Mouse (Mus musculus): ENCODE data around the gene Trmt5. TPM values are rescaled to one million over a fixed set of nuclear protein-coding genes. Genes with fewer than 3 reads are reported as not detected.

Gene Trmt5
- polyA plus RNA-seq, 1 experiment from 2014 or later = 14.8 TPM

DNA sequence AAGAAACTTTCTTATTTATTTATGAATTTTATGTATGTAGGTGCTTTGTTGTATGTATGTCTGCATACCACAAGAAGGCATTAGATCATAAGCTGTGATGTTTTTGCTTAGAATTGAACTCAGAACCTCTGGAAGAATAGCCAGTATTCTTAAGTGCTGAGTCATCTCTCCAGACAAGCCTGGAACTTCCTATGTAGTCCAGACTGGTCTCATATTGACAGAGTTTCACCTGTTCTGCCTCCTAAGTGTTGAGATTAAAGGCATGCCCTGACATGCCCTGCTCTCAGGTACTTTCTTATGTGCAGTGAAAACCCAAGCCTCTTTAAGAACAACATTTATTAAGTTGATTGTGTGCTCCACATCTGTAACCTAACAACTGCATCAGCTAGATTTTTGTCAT lies 8.4 kb upstream of the Trmt5 start:
- Histone ChIP-seq H3K36me3 (ENCODE audit: control insufficient read depth, insufficient read depth, low read length) (peaks cover 6% of the 10 kb centered on the region; the same call in 1 of the 2 replicates), H3K4me2 (ENCODE audit: low read length) (no peak overlapping the region), H3K4me1 (ENCODE audit: control insufficient read depth, insufficient read depth, low read length) (no peaks in the 10 kb centered on the region), H3K9me3 (replicated peaks; ENCODE audit: control insufficient read depth, low read length) (no peaks in the 10 kb centered on the region), H3K27ac (ENCODE audit: low read depth, low read length) (no peak overlapping the region), H3K9ac (ENCODE audit: low read length) (no peak overlapping the region), H3K27me3 (replicated peaks; ENCODE audit: control insufficient read depth, insufficient read depth, low read length) (no peaks in the 10 kb centered on the region), H3K4me3 (ENCODE audit: low read depth, low read length) (no peak overlapping the region)
- ATAC-seq (no peak), DNase-seq (ENCODE audit: low spot score) (no peak)

DNA sequence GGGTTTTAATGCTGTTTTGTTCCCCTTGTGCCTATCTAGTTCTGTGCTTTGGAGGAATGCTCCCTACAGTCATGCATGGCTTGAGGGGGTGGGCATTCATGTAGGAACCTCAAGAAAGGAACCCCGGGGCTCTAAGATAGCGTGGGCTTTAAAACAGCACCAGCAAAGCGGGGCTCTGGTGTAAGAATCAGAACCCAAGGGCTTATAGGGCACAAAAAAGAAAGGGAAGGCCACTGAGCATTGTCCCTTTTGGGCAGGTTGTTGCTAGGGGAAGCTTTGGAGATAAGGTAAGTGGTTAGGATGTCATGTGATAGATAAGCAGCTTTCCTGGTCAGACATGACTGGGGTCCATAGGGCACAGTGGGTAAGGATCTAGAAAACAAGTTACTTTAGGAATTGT lies 2.1 kb upstream of the Trmt5 start:
- Histone ChIP-seq H3K36me3 (ENCODE audit: control insufficient read depth, insufficient read depth, low read length) (peaks cover 4% of the 10 kb centered on the region; the same call in 1 of the 2 replicates), H3K4me2 (ENCODE audit: low read length) (no peak overlapping the region), H3K27me3 (replicated peaks; ENCODE audit: control insufficient read depth, insufficient read depth, low read length) (no peaks in the 10 kb centered on the region), H3K4me1 (ENCODE audit: control insufficient read depth, insufficient read depth, low read length) (peaks cover 13% of the 10 kb centered on the region), H3K9ac (ENCODE audit: low read length) (no peak overlapping the region), H3K4me3 (ENCODE audit: low read depth, low read length) (no peak overlapping the region), H3K9me3 (replicated peaks; ENCODE audit: control insufficient read depth, low read length) (no peaks in the 10 kb centered on the region), H3K27ac (ENCODE audit: low read depth, low read length) (no peak overlapping the region)
- ATAC-seq (no peak), DNase-seq (ENCODE audit: low spot score) (no peak)
- WGBS = 82% methylated on average over 3 of the region's 3 CpGs

DNA sequence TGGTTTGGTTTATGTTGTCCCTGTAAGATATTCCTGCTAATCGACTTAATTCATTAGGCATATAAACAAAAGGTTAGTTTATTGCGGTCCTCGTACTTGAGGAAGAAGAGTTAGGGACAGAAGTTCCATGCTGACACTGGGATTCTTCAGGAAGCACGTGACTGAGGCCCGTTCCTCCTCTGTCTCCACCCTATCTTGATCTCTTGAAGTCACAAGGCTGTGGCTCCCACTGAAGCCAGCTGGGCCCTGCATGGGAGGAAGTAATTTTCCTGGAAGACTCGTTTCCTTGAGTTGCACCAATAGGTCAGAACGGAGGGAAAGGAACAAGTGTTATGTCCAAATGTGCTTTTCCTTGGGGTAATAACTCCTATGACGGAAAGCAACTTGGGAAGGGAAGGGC lies 1.1 kb upstream of the Trmt5 start:
- 76% methylated on average over 8 of the region's 8 CpGs for WGBS

DNA sequence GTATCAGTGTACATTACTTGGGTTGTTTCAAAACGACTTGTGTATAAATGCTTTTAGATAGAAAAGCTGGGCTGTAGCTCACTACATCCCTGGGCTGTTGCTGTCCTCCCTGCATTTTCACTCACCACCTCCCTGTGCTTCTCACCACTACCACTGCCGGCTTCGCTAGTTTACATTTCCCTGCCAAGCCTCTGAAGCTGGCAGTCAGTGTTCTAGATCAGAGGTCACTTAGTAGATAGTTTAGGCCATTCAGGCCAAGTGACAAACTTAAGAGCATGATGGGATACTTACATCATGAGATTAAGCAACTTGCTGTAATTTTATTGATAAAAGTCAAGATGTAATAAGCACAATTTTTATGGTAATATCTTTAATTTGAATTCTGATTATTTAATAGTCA lies 11.6 kb downstream of the Trmt5 start:
- Histone ChIP-seq H3K4me3 (ENCODE audit: low read depth, low read length) (no peak overlapping the region), H3K9ac (ENCODE audit: low read length) (no peak overlapping the region), H3K36me3 (ENCODE audit: control insufficient read depth, insufficient read depth, low read length) (peaks cover 19% of the 10 kb centered on the region), H3K4me1 (ENCODE audit: control insufficient read depth, insufficient read depth, low read length) (no peaks in the 10 kb centered on the region), H3K27me3 (replicated peaks; ENCODE audit: control insufficient read depth, insufficient read depth, low read length) (no peaks in the 10 kb centered on the region), H3K4me2 (ENCODE audit: low read length) (no peak overlapping the region), H3K9me3 (replicated peaks; ENCODE audit: control insufficient read depth, low read length) (no peaks in the 10 kb centered on the region), H3K27ac (ENCODE audit: low read depth, low read length) (no peak overlapping the region)
- DNase-seq (ENCODE audit: low spot score) (no peak), ATAC-seq (no peak)
- WGBS = 92% methylated on average over 3 of the region's 3 CpGs

More for the DNA sequence above, 1.1 kb upstream of the Trmt5 start:
- DNase-seq (ENCODE audit: low spot score) (no peak), ATAC-seq (no peak)
- peak overlapping the region; percentile 73 for H3K4me3 ChIP-seq (ENCODE audit: low read depth, low read length)
- no peaks in the 10 kb centered on the region for H3K27me3 ChIP-seq (replicated peaks; ENCODE audit: control insufficient read depth, insufficient read depth, low read length)
- peak overlapping the region; percentile 90; the same call in 1 of the 2 replicates for H3K9ac ChIP-seq (ENCODE audit: low read length)
- H3K4me2 ChIP-seq (ENCODE audit: low read length) = peak overlapping the region; percentile 80
- H3K27ac ChIP-seq (ENCODE audit: low read depth, low read length) = no peak overlapping the region
- no peaks in the 10 kb centered on the region for H3K9me3 ChIP-seq (replicated peaks; ENCODE audit: control insufficient read depth, low read length)
- peaks cover 4% of the 10 kb centered on the region; the same call in 1 of the 2 replicates for H3K36me3 ChIP-seq (ENCODE audit: control insufficient read depth, insufficient read depth, low read length)
- peaks cover 13% of the 10 kb centered on the region for H3K4me1 ChIP-seq (ENCODE audit: control insufficient read depth, insufficient read depth, low read length)

DNA sequence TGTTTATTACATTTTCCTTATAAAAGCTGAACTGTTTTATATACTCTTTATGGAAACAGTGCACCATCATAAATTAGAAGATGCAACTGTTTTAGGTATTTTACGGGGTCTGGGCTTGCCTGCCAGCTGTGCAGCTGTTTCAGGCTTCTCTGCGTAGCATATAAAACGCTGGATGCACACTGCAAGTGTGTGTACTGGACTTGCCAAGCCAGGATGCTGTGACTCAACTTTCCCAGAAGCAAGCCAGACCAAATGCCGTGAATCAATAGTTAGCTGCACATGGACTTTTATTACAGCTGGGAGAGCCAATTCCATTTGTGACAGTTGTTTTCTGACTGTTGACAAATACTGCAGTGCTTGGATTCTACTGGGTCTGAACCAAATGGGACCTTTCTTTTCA lies 16.6 kb downstream of the Trmt5 start:
- 0 out of 2 replicates have a peak, but pooled peaks cover 3% of the 10 kb centered on the region for H3K36me3 ChIP-seq (ENCODE audit: control insufficient read depth, insufficient read depth, low read length)
- no peaks in the 10 kb centered on the region for H3K27me3 ChIP-seq (replicated peaks; ENCODE audit: control insufficient read depth, insufficient read depth, low read length)
- no peak overlapping the region for H3K9ac ChIP-seq (ENCODE audit: low read length)
- DNase-seq (ENCODE audit: low spot score) = no peak
- ATAC-seq = no peak
- no peak overlapping the region for H3K27ac ChIP-seq (ENCODE audit: low read depth, low read length)
- no peak overlapping the region for H3K4me3 ChIP-seq (ENCODE audit: low read depth, low read length)
- no peak overlapping the region for H3K4me2 ChIP-seq (ENCODE audit: low read length)
- no peaks in the 10 kb centered on the region for H3K9me3 ChIP-seq (replicated peaks; ENCODE audit: control insufficient read depth, low read length)
- 88% methylated on average over 4 of the region's 4 CpGs for WGBS
- no peaks in the 10 kb centered on the region for H3K4me1 ChIP-seq (ENCODE audit: control insufficient read depth, insufficient read depth, low read length)

DNA sequence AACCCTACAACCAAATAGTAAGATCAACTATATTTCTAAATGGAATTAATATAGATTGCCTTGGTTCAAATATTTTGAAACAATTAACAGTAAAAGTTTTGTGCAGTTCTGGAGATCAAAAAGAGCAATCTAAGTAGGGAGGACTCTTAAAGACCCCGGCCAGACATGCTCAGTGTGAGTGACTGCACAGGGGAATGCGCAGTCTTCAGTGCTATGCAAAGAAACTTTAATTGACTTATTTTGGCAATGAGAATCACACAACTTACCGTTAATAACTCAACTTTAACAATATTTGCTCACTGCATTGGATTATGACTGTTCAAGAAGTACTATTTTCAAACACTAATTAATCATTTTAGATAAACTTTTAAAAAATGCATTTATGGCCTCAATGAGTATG lies 17.0 kb downstream of the Trmt5 start:
- Histone ChIP-seq H3K4me1 (ENCODE audit: control insufficient read depth, insufficient read depth, low read length) (no peaks in the 10 kb centered on the region), H3K36me3 (ENCODE audit: control insufficient read depth, insufficient read depth, low read length) (0 out of 2 replicates have a peak, but pooled peaks cover 3% of the 10 kb centered on the region), H3K9me3 (replicated peaks; ENCODE audit: control insufficient read depth, low read length) (no peaks in the 10 kb centered on the region), H3K4me3 (ENCODE audit: low read depth, low read length) (no peak overlapping the region), H3K27ac (ENCODE audit: low read depth, low read length) (no peak overlapping the region), H3K27me3 (replicated peaks; ENCODE audit: control insufficient read depth, insufficient read depth, low read length) (no peaks in the 10 kb centered on the region), H3K4me2 (ENCODE audit: low read length) (no peak overlapping the region), H3K9ac (ENCODE audit: low read length) (no peak overlapping the region)
- no peak for DNase-seq (ENCODE audit: low spot score)
- WGBS = 90% methylated on average over 3 of the region's 3 CpGs
- no peak for ATAC-seq

DNA sequence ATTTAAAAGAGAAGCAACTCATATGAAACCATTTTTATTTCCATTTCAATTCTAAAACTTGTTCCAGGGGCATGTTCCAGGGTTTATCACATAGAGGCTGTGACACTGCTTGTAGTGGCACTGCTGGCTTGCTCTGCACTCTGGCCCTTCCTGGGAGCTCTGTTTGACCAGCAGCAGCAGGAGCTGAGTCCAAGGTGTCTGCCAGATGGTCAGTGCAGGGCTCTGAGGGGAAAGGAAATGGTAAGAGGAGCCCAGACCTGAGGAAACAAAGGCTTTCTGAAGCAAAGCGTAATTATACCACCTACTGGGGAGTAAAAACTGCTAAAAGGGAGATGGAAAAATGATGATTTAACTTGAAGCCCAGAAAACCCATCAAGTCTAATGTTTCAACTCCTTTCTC lies 18.0 kb downstream of the Trmt5 start:
- no peak for ATAC-seq
- no peak overlapping the region for H3K4me2 ChIP-seq (ENCODE audit: low read length)
- H3K9me3 ChIP-seq (replicated peaks; ENCODE audit: control insufficient read depth, low read length) = no peaks in the 10 kb centered on the region
- no peak overlapping the region for H3K4me3 ChIP-seq (ENCODE audit: low read depth, low read length)
- no peak overlapping the region for H3K27ac ChIP-seq (ENCODE audit: low read depth, low read length)
- H3K27me3 ChIP-seq (replicated peaks; ENCODE audit: control insufficient read depth, insufficient read depth, low read length) = no peaks in the 10 kb centered on the region
- no peak for DNase-seq (ENCODE audit: low spot score)
- no peaks in the 10 kb centered on the region for H3K4me1 ChIP-seq (ENCODE audit: control insufficient read depth, insufficient read depth, low read length)
- H3K9ac ChIP-seq (ENCODE audit: low read length) = no peak overlapping the region
- 85% methylated on average over 1 of the region's 1 CpGs for WGBS
- H3K36me3 ChIP-seq (ENCODE audit: control insufficient read depth, insufficient read depth, low read length) = no peaks in the 10 kb centered on the region

DNA sequence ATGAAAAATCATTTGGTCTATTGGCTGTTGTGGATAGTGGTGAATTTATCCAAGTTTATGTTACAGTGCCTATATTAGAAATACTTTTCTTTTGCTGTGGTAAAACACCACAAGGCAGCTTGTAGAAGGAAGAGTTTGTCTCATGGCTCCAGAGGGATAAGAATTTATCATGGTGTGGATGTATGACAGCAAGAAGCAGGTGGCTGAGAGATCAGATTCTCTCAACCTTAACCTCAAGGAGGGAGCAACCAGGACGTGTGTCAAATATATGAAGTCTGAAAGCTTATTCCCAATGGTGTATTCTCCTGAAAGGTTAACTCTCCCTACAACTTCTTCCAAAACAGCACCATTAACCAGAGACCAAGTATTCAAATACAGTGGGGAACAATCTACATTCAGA lies 19.9 kb downstream of the Trmt5 start:
- Histone ChIP-seq H3K4me1 (ENCODE audit: control insufficient read depth, insufficient read depth, low read length) (no peaks in the 10 kb centered on the region), H3K36me3 (ENCODE audit: control insufficient read depth, insufficient read depth, low read length) (no peaks in the 10 kb centered on the region), H3K27me3 (replicated peaks; ENCODE audit: control insufficient read depth, insufficient read depth, low read length) (no peaks in the 10 kb centered on the region), H3K4me3 (ENCODE audit: low read depth, low read length) (no peak overlapping the region), H3K27ac (ENCODE audit: low read depth, low read length) (no peak overlapping the region), H3K9ac (ENCODE audit: low read length) (no peak overlapping the region), H3K4me2 (ENCODE audit: low read length) (no peak overlapping the region), H3K9me3 (replicated peaks; ENCODE audit: control insufficient read depth, low read length) (no peaks in the 10 kb centered on the region; the same call in 1 of the 2 replicates)
- no peak for DNase-seq (ENCODE audit: low spot score)
- 80% methylated on average over 1 of the region's 1 CpGs for WGBS
- ATAC-seq = no peak

DNA sequence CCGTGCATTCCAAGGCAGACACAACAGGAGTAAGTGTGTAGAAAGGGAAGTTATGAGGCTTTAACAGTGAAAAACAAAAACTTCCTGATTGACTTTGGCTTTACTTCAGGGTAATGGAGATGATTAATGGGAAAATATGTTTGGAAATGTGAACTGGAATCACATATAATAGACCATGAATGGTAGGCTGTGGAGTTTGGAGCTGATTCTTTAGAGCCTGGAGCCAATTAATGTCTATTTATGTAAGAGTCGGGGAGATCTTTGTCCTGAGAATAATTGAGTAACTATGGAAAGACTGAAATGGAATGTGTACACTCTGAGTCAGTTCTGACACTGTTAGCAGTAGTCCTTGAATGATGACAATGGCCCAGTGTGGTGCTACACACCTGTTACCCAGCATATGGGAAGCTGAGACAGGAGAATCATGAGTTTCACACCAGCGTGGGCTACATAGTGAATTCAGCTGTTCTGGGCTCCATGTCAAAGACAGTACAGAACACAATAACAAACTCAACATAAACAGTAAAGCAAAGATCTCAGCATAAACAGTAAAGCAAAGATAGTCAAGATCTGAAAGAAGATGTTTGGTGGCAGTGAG lies 21.0 kb downstream of the Trmt5 start:
- H3K4me3 ChIP-seq (ENCODE audit: low read depth, low read length) = no peak overlapping the region
- no peaks in the 10 kb centered on the region for H3K4me1 ChIP-seq (ENCODE audit: control insufficient read depth, insufficient read depth, low read length)
- no peaks in the 10 kb centered on the region for H3K36me3 ChIP-seq (ENCODE audit: control insufficient read depth, insufficient read depth, low read length)
- DNase-seq (ENCODE audit: low spot score) = no peak
- no peak overlapping the region for H3K9ac ChIP-seq (ENCODE audit: low read length)
- H3K27ac ChIP-seq (ENCODE audit: low read depth, low read length) = no peak overlapping the region
- no peak for ATAC-seq
- no peaks in the 10 kb centered on the region; the same call in 1 of the 2 replicates for H3K9me3 ChIP-seq (replicated peaks; ENCODE audit: control insufficient read depth, low read length)
- H3K27me3 ChIP-seq (replicated peaks; ENCODE audit: control insufficient read depth, insufficient read depth, low read length) = no peaks in the 10 kb centered on the region
- H3K4me2 ChIP-seq (ENCODE audit: low read length) = no peak overlapping the region
- 67% methylated on average over 3 of the region's 3 CpGs for WGBS

All from forebrain, embryonic 14.5 days (tissue).